Mouse (Mus musculus): Measurements from ENCODE around the gene Ndel1. TPM values are rescaled to one million over a fixed set of nuclear protein-coding genes. Genes with fewer than 3 reads are reported as not detected.
A peak's percentile ranks its signal among the peaks of the same experiment; 100 is the strongest.

Gene Ndel1
- total RNA-seq, 2 experiments from 2014 or later: 78.2 to 106 TPM

GRCm38 (mm10) chr11:68893911-68894464 lies 22.3 kb upstream of the Ndel1 start:
- DNase-seq (ENCODE audit: low spot score): no peak

GRCm38 (mm10) chr11:68892233-68892832 lies 20.7 kb upstream of the Ndel1 start:
- DNase-seq (ENCODE audit: low spot score): no peak

GRCm38 (mm10) chr11:68891823-68892222 lies 20.2 kb upstream of the Ndel1 start:
- no peak for DNase-seq (ENCODE audit: low spot score)

GRCm38 (mm10) chr11:68890625-68891024 lies 19.0 kb upstream of the Ndel1 start:
- no peak for DNase-seq (ENCODE audit: low spot score)

GRCm38 (mm10) chr11:68888653-68889052 lies 17.0 kb upstream of the Ndel1 start:
- no peak for DNase-seq (ENCODE audit: low spot score)

GRCm38 (mm10) chr11:68888253-68888652 lies 16.6 kb upstream of the Ndel1 start, which contains the start of gene Rnf222:
Gene Rnf222 (plus strand): TSS chr11:68888553.
- DNase-seq (ENCODE audit: low spot score): no peak

GRCm38 (mm10) chr11:68886091-68886490 lies 14.4 kb upstream of the Ndel1 start:
- no peak for DNase-seq (ENCODE audit: low spot score)

GRCm38 (mm10) chr11:68884368-68884767 lies 12.7 kb upstream of the Ndel1 start:
- no peak for DNase-seq (ENCODE audit: low spot score)

GRCm38 (mm10) chr11:68883843-68884242 lies 12.2 kb upstream of the Ndel1 start:
- DNase-seq (ENCODE audit: low spot score): no peak

GRCm38 (mm10) chr11:68882107-68882506 lies 10.4 kb upstream of the Ndel1 start:
- DNase-seq (ENCODE audit: low spot score): no peak

GRCm38 (mm10) chr11:68878811-68879210 lies 7.2 kb upstream of the Ndel1 start:
- DNase-seq (ENCODE audit: low spot score): no peak

- peak; percentile 74 for DNase-seq (ENCODE audit: low spot score)
These were observed 3.2 kb upstream of the Ndel1 start for GRCm38 (mm10) chr11:68874841-68875240.

- no peak for DNase-seq (ENCODE audit: low spot score)
These were observed 381 bp downstream of the Ndel1 start for GRCm38 (mm10) chr11:68871277-68871676.

- DNase-seq (ENCODE audit: low spot score): peak; percentile 93
These were observed 7.0 kb downstream of the Ndel1 start for GRCm38 (mm10) chr11:68864544-68865189.

GRCm38 (mm10) chr11:68863631-68864091 lies 8.0 kb downstream of the Ndel1 start:
- DNase-seq (ENCODE audit: low spot score): no peak

GRCm38 (mm10) chr11:68862260-68862659 lies 9.4 kb downstream of the Ndel1 start:
- DNase-seq (ENCODE audit: low spot score): no peak

- no peak for DNase-seq (ENCODE audit: low spot score)
These were observed 11.6 kb downstream of the Ndel1 start for GRCm38 (mm10) chr11:68859943-68860593.

GRCm38 (mm10) chr11:68857329-68857728 lies 14.3 kb downstream of the Ndel1 start:
- DNase-seq (ENCODE audit: low spot score): no peak

- no peak for DNase-seq (ENCODE audit: low spot score)
These were observed 17.0 kb downstream of the Ndel1 start for GRCm38 (mm10) chr11:68854621-68855020.

- DNase-seq (ENCODE audit: low spot score): peak; percentile 28
These were observed 17.9 kb downstream of the Ndel1 start for GRCm38 (mm10) chr11:68853611-68854401.

- DNase-seq (ENCODE audit: low spot score): peak; percentile 100
These were observed 18.7 kb downstream of the Ndel1 start for GRCm38 (mm10) chr11:68852932-68853409.

All from gastrocnemius, adult 18-20 months (tissue).